Mouse (Mus musculus) limb, embryonic 14.5 days (tissue): ENCODE results near the gene Smdt1. TPM values are rescaled to one million over a fixed set of nuclear protein-coding genes. Genes with fewer than 3 reads are reported as not detected.

Experiments
- ATAC-seq: fragments of 200-750 bp; cut with Nextera tagmentation; 2 replicates; pipeline ENCODE4 v1.8.0; 2017; ENCODE audit warnings: low read depth, moderate number of reproducible peaks, moderate TSS enrichment; ENCODE audit not compliant: low FRiP score
- DNase-seq: peaks from one replicate; pipeline ENCODE4 v3.0.0-alpha.2; 2015; ENCODE audit warnings: low spot score
- H3K27ac ChIP-seq: fragments of 300-500 bp; sonication (generic); replicated peaks from 2 replicates; pipeline ENCODE4 v1.5.1; 2014; ENCODE audit warnings: low read depth, mild to moderate bottlenecking, low read length, moderate library complexity, mixed read lengths
- H3K27me3 ChIP-seq: fragments of 300-500 bp; sonication (generic); 2 replicates; pipeline ENCODE4 v1.6.1; 2014; ENCODE audit warnings: low read length, mixed read lengths; ENCODE audit not compliant: control insufficient read depth, insufficient read depth
- H3K36me3 ChIP-seq: fragments of 300-500 bp; sonication (generic); 2 replicates; pipeline ENCODE4 v1.6.1; 2014; ENCODE audit warnings: mild to moderate bottlenecking, low read length, moderate library complexity, mixed read lengths; ENCODE audit not compliant: control insufficient read depth, insufficient read depth
- H3K4me1 ChIP-seq: fragments of 300-500 bp; sonication (generic); 2 replicates; pipeline ENCODE4 v1.6.1; 2014; ENCODE audit warnings: antibody characterized with exemption, low read length, mixed read lengths; ENCODE audit not compliant: control insufficient read depth, insufficient read depth
- H3K4me2 ChIP-seq: fragments of 300-500 bp; sonication (generic); replicated peaks from 2 replicates; pipeline ENCODE4 v1.6.1; 2014; ENCODE audit warnings: low read depth, mild to moderate bottlenecking, low read length, moderate library complexity; ENCODE audit not compliant: severe bottlenecking
- H3K4me3 ChIP-seq: fragments of 300-500 bp; sonication (generic); replicated peaks from 2 replicates; pipeline ENCODE4 v1.5.1; 2014; ENCODE audit warnings: low read length
- H3K9ac ChIP-seq: fragments of 300-500 bp; sonication (generic); 2 replicates; pipeline ENCODE4 v1.6.1; 2014; ENCODE audit warnings: mild to moderate bottlenecking, low read depth, low read length, moderate library complexity; ENCODE audit not compliant: severe bottlenecking
- H3K9me3 ChIP-seq: fragments of 300-500 bp; sonication (generic); 2 replicates; pipeline ENCODE4 v1.6.1; 2016; ENCODE audit warnings: low read length; ENCODE audit not compliant: control insufficient read depth
- POLR2A ChIP-seq: fragments of 200-500 bp; IDR thresholded peaks from 2 replicates; pipeline ENCODE4 v1.8.0; 2012; ENCODE audit warnings: inconsistent platforms, mild to moderate bottlenecking, moderate library complexity, borderline replicate concordance; ENCODE audit not compliant: insufficient read depth, insufficient read length; ENCODE audit errors: extremely low read depth
- WGBS: fragments of 180-500 bp; shearing (Covaris S2); extraction: QIAGEN DNeasy Blood & Tissue Kit; methylation state at CpG from one replicate; pipeline ENCODE4 v1.1.7; 2014; 5-methylcytosine and 5-hydroxymethylcytosine counted together
- polyA plus RNA-seq, 2 experiments: library from polyadenylated mRNA; depleted of rRNA in 1 of 2; stranded (reverse) in 1 of 2; unstranded in 1 of 2; fragments of >200 nt; fragmentation: Nextera tagmentation in 1 of 2; extraction: Ambion mirVana in 1 of 2; gene quantifications; 2 replicates each; pipeline versions ENCODE4 v1.2.1 to v1.2.3; 2012 to 2014

Gene Smdt1
- polyA plus RNA-seq, 2 experiments: 178 to 258 TPM

GRCm38 (mm10) chr15:82377701-82378100, 38.9 kb downstream of the Smdt1 start:
- H3K9ac ChIP-seq: no peak overlapping the region
- H3K4me1 ChIP-seq: peaks cover 6% of the 10 kb centered on the region; the same call in 1 of the 2 replicates
- DNase-seq (no peak), ATAC-seq (no peak)
- H3K27me3 ChIP-seq: no peaks in the 10 kb centered on the region
- no peak overlapping the region for H3K27ac ChIP-seq
- no peak for TF ChIP-seq POLR2A
- no peaks in the 10 kb centered on the region for H3K36me3 ChIP-seq
- H3K4me3 ChIP-seq: no peak overlapping the region
- H3K9me3 ChIP-seq: no peaks in the 10 kb centered on the region
- H3K4me2 ChIP-seq: no peak overlapping the region
- 86% methylated on average over 5 of the region's 5 CpGs for WGBS

GRCm38 (mm10) chr15:82378261-82379180, 39.8 kb downstream of the Smdt1 start:
- ATAC-seq: no peak
- no peak for TF ChIP-seq POLR2A
- no peaks in the 10 kb centered on the region for H3K27me3 ChIP-seq
- H3K27ac ChIP-seq: no peak overlapping the region
- H3K4me3 ChIP-seq: no peak overlapping the region
- no peak overlapping the region for H3K9ac ChIP-seq
- H3K36me3 ChIP-seq: no peaks in the 10 kb centered on the region
- H3K4me2 ChIP-seq: no peak overlapping the region
- DNase-seq: no peak
- H3K4me1 ChIP-seq: peaks cover 6% of the 10 kb centered on the region; the same call in 1 of the 2 replicates
- WGBS: 49% methylated on average over 15 of the region's 15 CpGs
- no peaks in the 10 kb centered on the region for H3K9me3 ChIP-seq

GRCm38 (mm10) chr15:82379511-82379870, 40.7 kb downstream of the Smdt1 start:
- H3K4me3 ChIP-seq: peak overlapping the region; percentile 39
- peak overlapping the region; percentile 55 for H3K9ac ChIP-seq
- H3K27me3 ChIP-seq: no peaks in the 10 kb centered on the region
- DNase-seq (no peak), ATAC-seq (no peak)
- no peaks in the 10 kb centered on the region for H3K36me3 ChIP-seq
- H3K9me3 ChIP-seq: no peaks in the 10 kb centered on the region
- WGBS: 28% methylated on average over 7 of the region's 7 CpGs
- no peak for TF ChIP-seq POLR2A
- H3K27ac ChIP-seq: 0 out of 2 replicates have a peak overlapping the region, but pooled peaks have one; percentile 0
- peaks cover 6% of the 10 kb centered on the region; the same call in 1 of the 2 replicates for H3K4me1 ChIP-seq
- H3K4me2 ChIP-seq: peak overlapping the region; percentile 70

GRCm38 (mm10) chr15:82379871-82380713, 41.3 kb downstream of the Smdt1 start, which contains the start of gene Cyp2d22:
TSS of gene Cyp2d22 (minus strand) at chr15:82380260.
- under 1% methylated on average over 17 of the region's 24 CpGs for WGBS
- peak; percentile 43 for DNase-seq
- Histone ChIP-seq H3K4me3 (peak within 1 kb of the TSS; percentile 39), H3K4me2 (peak within 1 kb of the TSS; percentile 70), H3K36me3 (no peaks in the 10 kb centered on the region), H3K4me1 (peaks cover 6% of the 10 kb centered on the region; the same call in 1 of the 2 replicates), H3K27ac (0 out of 2 replicates have a peak within 1 kb of the TSS, but pooled peaks have one; percentile 0), H3K9me3 (no peaks in the 10 kb centered on the region), H3K27me3 (no peaks in the 10 kb centered on the region), H3K9ac (peak within 1 kb of the TSS; percentile 55)
- peak; percentile 81 for ATAC-seq
- no peak for TF ChIP-seq POLR2A

GRCm38 (mm10) chr15:82380714-82381062, 41.9 kb downstream of the Smdt1 start:
- ATAC-seq: no peak

More at GRCm38 (mm10) chr15:82380714-82381062, 41.9 kb downstream of the Smdt1 start:
- TF ChIP-seq POLR2A: no peak
- Histone ChIP-seq H3K4me3 (peak overlapping the region; percentile 39), H3K27me3 (no peaks in the 10 kb centered on the region), H3K36me3 (no peaks in the 10 kb centered on the region), H3K27ac (no peak overlapping the region), H3K9ac (no peak overlapping the region), H3K4me2 (peak overlapping the region; percentile 70), H3K4me1 (peaks cover 6% of the 10 kb centered on the region; the same call in 1 of the 2 replicates), H3K9me3 (no peaks in the 10 kb centered on the region)
- DNase-seq: no peak
- WGBS: 45% methylated on average over 7 of the region's 7 CpGs
